In genomic region chr13:58556018-58556417, GRCm38 (mm10) we compare ENCODE assay signal across 11 mouse cellular contexts. TPM values are rescaled to one million over a fixed set of nuclear protein-coding genes. Genes with fewer than 3 reads are reported as not detected.
DNase-seq lines count a peak whose midpoint lies in the region; ATAC-seq and TF ChIP-seq lines count a peak whose summit lies in the region.
"Had no signal": no experiment of that assay in that cellular context is flagged by ENCODE, and none has a peak within 500 bp of the region (broad histone marks: within the 10 kb centered on the region; RNA-seq: fewer than 3 reads in every experiment).

No protein-coding gene starts in this region.

- intact Hi-C loops in left cerebral cortex, adult 2 months (cut with DNase I) = no loop called here

- TF ChIP-seq CTCF in left cerebral cortex, adult 2 months (IDR thresholded peaks at IDR 0.05) = peak; percentile 51
- peak; percentile 21; the same call in 1 of the 2 replicates for TF ChIP-seq CTCF in cortical plate, adult 2 months (IDR thresholded peaks at IDR 0.05; ENCODE audit: extremely low read depth, insufficient read depth, low read length)

- no peak for TF ChIP-seq POLR2A in cortical plate, adult 2 months (IDR thresholded peaks at IDR 0.05; ENCODE audit: extremely low read depth, insufficient read depth, low read length)

- H3K4me3 ChIP-seq in left cerebral cortex, adult 2 months = no peak overlapping the region
- no peak overlapping the region for H3K4me3 ChIP-seq in cortical plate, adult 2 months (ENCODE audit: insufficient read depth, low read length)
- H3K4me3 ChIP-seq: erythroblast, embryonic 14.5 days; liver, embryonic 15.5 days had no signal

- DNase-seq in adrenal gland, postnatal 36 days = peak; percentile 3 to 14
- DNase-seq in adrenal gland, postnatal 4 days (ENCODE audit: low spot score in 2 of 2) = no peak
- DNase-seq in left cerebral cortex, adult 2 months (ENCODE audit: extremely low spot score in 1 of 2, low spot score in 2 of 2) = no peak
- DNase-seq in left cerebral cortex, adult 9 months (ENCODE audit: low spot score in 2 of 2) = no peak
- DNase-seq in A20 (ENCODE audit: low read depth, low spot score) = peak; percentile 57
- no peak for DNase-seq in retina, embryonic 14.5 days (ENCODE audit: low spot score)

- ATAC-seq in granulocyte monocyte progenitor cell, adult 5-6 weeks (replicated peaks; ENCODE audit: poor library complexity, severe bottlenecking) = no peak

- H3K4me1 ChIP-seq in cortical plate, adult 2 months (ENCODE audit: control insufficient read depth, insufficient read depth, low read length) = peaks cover 1% of the 10 kb centered on the region; the same call in 1 of the 2 replicates
- H3K4me1 ChIP-seq: liver, embryonic 15.5 days had no signal

- no peak overlapping the region for H3K27ac ChIP-seq in left cerebral cortex, adult 2 months
- no peak overlapping the region for H3K27ac ChIP-seq in cortical plate, adult 2 months (ENCODE audit: insufficient read depth, low read length)
- H3K27ac ChIP-seq: liver, embryonic 15.5 days had no signal

RNA-seq across cellular contexts. Expression of gene Slc28a3, which starts 54.7 kb away (rescaled TPM):
- not detected for total RNA-seq in adrenal gland, postnatal 36 days (2021)
- under 1 TPM in 1 of 2 experiments, not detected in 1; 0.67 TPM for total RNA-seq in adrenal gland, postnatal 4 days (2021)
- under 1 TPM in 1 of 2 experiments, not detected in 1; 0.26 TPM for total RNA-seq in left cerebral cortex, adult 2 months (2021)
- polyA plus RNA-seq in cortical plate, adult 2 months (2012; rRNA removed) = not detected in 2 replicates
- total RNA-seq in granulocyte monocyte progenitor cell, adult 5-6 weeks (2014; fragmentation: Nextera tagmentation) = not detected in 2 replicates
- total RNA-seq in granulocyte monocyte progenitor cell, adult 5-6 weeks (2017) = not detected in 2 replicates
- polyA plus RNA-seq: erythroblast, embryonic 14.5 days; kidney, embryonic 16.5 days had no signal

Comparison
In these comparisons a context has a peak if more than half of its experiments do, and no peak if none do; other contexts are left out.
1. DNase-seq: peak in adrenal gland, postnatal 36 days (2 of 2) and A20 (single experiment); none in adrenal gland, postnatal 4 days (0 of 2), left cerebral cortex, adult 2 months (0 of 2), left cerebral cortex, adult 9 months (0 of 2) and retina, embryonic 14.5 days (single experiment).